Mouse (Mus musculus): ENCODE measurements around the gene Fbln5. TPM values are rescaled to one million over a fixed set of nuclear protein-coding genes. Genes with fewer than 3 reads are reported as not detected.

Gene Fbln5
- total RNA-seq, 1 experiment from 2014 or later = 55.6 TPM

GRCm38 (mm10) chr12:101810515-101810914, 8.3 kb downstream of the Fbln5 start:
- DNase-seq = peak; percentile 35

- DNase-seq = peak; percentile 43
Observed at GRCm38 (mm10) chr12:101807400-101807799, 11.5 kb downstream of the Fbln5 start.

- DNase-seq = no peak
Observed at GRCm38 (mm10) chr12:101802445-101802844, 16.4 kb downstream of the Fbln5 start.

GRCm38 (mm10) chr12:101801744-101802143, 17.1 kb downstream of the Fbln5 start:
- DNase-seq = no peak

- DNase-seq = no peak
Observed at GRCm38 (mm10) chr12:101801051-101801450, 17.8 kb downstream of the Fbln5 start.

- DNase-seq = no peak
Observed at GRCm38 (mm10) chr12:101798189-101798922, 20.5 kb downstream of the Fbln5 start.

GRCm38 (mm10) chr12:101794458-101794857, 24.4 kb downstream of the Fbln5 start:
- peak; percentile 28 for DNase-seq

- no peak for DNase-seq
Observed at GRCm38 (mm10) chr12:101793221-101793621, 25.6 kb downstream of the Fbln5 start.

- no peak for DNase-seq
Observed at GRCm38 (mm10) chr12:101792684-101793083, 26.2 kb downstream of the Fbln5 start.

- DNase-seq = no peak
Observed at GRCm38 (mm10) chr12:101789767-101790166, 29.1 kb downstream of the Fbln5 start.

GRCm38 (mm10) chr12:101789250-101789649, 29.6 kb downstream of the Fbln5 start:
- no peak for DNase-seq

GRCm38 (mm10) chr12:101782787-101783186, 36.1 kb downstream of the Fbln5 start:
- DNase-seq = no peak

- no peak for DNase-seq
Observed at GRCm38 (mm10) chr12:101780915-101781314, 37.9 kb downstream of the Fbln5 start.

GRCm38 (mm10) chr12:101777613-101778325, 41.1 kb downstream of the Fbln5 start:
- DNase-seq = no peak

- DNase-seq = no peak
Observed at GRCm38 (mm10) chr12:101776383-101776782, 42.5 kb downstream of the Fbln5 start.

GRCm38 (mm10) chr12:101774116-101774515, 44.7 kb downstream of the Fbln5 start:
- no peak for DNase-seq

- no peak for DNase-seq
Observed at GRCm38 (mm10) chr12:101772962-101773361, 45.9 kb downstream of the Fbln5 start.

GRCm38 (mm10) chr12:101770283-101771015, 48.4 kb downstream of the Fbln5 start:
- DNase-seq = no peak

- DNase-seq = peak; percentile 43
Observed at GRCm38 (mm10) chr12:101767306-101768053, 51.4 kb downstream of the Fbln5 start.

- no peak for DNase-seq
Observed at GRCm38 (mm10) chr12:101766228-101766852, 52.5 kb downstream of the Fbln5 start.

- DNase-seq = no peak
Observed at GRCm38 (mm10) chr12:101764870-101765269, 54.0 kb downstream of the Fbln5 start.

GRCm38 (mm10) chr12:101763065-101763464, 55.8 kb downstream of the Fbln5 start:
- DNase-seq = no peak

All from adrenal gland, postnatal 25 days (tissue).